Mouse (Mus musculus) limb, embryonic 14.5 days (tissue): ENCODE results near the gene Rbck1. TPM values are rescaled to one million over a fixed set of nuclear protein-coding genes. Genes with fewer than 3 reads are reported as not detected.

ENCODE experiments used
- ATAC-seq: fragments of 200-750 bp; cut with Nextera tagmentation; 2 replicates; pipeline ENCODE4 v1.8.0; 2017; ENCODE audit warnings: low read depth, moderate number of reproducible peaks, moderate TSS enrichment; ENCODE audit not compliant: low FRiP score
- DNase-seq: peaks from one replicate; pipeline ENCODE4 v3.0.0-alpha.2; 2015; ENCODE audit warnings: low spot score
- H3K27ac ChIP-seq: fragments of 300-500 bp; sonication (generic); replicated peaks from 2 replicates; pipeline ENCODE4 v1.5.1; 2014; ENCODE audit warnings: low read depth, mild to moderate bottlenecking, low read length, moderate library complexity, mixed read lengths
- H3K27me3 ChIP-seq: fragments of 300-500 bp; sonication (generic); 2 replicates; pipeline ENCODE4 v1.6.1; 2014; ENCODE audit warnings: low read length, mixed read lengths; ENCODE audit not compliant: control insufficient read depth, insufficient read depth
- H3K36me3 ChIP-seq: fragments of 300-500 bp; sonication (generic); 2 replicates; pipeline ENCODE4 v1.6.1; 2014; ENCODE audit warnings: mild to moderate bottlenecking, low read length, moderate library complexity, mixed read lengths; ENCODE audit not compliant: control insufficient read depth, insufficient read depth
- H3K4me1 ChIP-seq: fragments of 300-500 bp; sonication (generic); 2 replicates; pipeline ENCODE4 v1.6.1; 2014; ENCODE audit warnings: antibody characterized with exemption, low read length, mixed read lengths; ENCODE audit not compliant: control insufficient read depth, insufficient read depth
- H3K4me2 ChIP-seq: fragments of 300-500 bp; sonication (generic); replicated peaks from 2 replicates; pipeline ENCODE4 v1.6.1; 2014; ENCODE audit warnings: low read depth, mild to moderate bottlenecking, low read length, moderate library complexity; ENCODE audit not compliant: severe bottlenecking
- H3K4me3 ChIP-seq: fragments of 300-500 bp; sonication (generic); replicated peaks from 2 replicates; pipeline ENCODE4 v1.5.1; 2014; ENCODE audit warnings: low read length
- H3K9ac ChIP-seq: fragments of 300-500 bp; sonication (generic); 2 replicates; pipeline ENCODE4 v1.6.1; 2014; ENCODE audit warnings: mild to moderate bottlenecking, low read depth, low read length, moderate library complexity; ENCODE audit not compliant: severe bottlenecking
- H3K9me3 ChIP-seq: fragments of 300-500 bp; sonication (generic); 2 replicates; pipeline ENCODE4 v1.6.1; 2016; ENCODE audit warnings: low read length; ENCODE audit not compliant: control insufficient read depth
- POLR2A ChIP-seq: fragments of 200-500 bp; IDR thresholded peaks from 2 replicates; pipeline ENCODE4 v1.8.0; 2012; ENCODE audit warnings: inconsistent platforms, mild to moderate bottlenecking, moderate library complexity, borderline replicate concordance; ENCODE audit not compliant: insufficient read depth, insufficient read length; ENCODE audit errors: extremely low read depth
- WGBS: fragments of 180-500 bp; shearing (Covaris S2); extraction: QIAGEN DNeasy Blood & Tissue Kit; methylation state at CpG from one replicate; pipeline ENCODE4 v1.1.7; 2014; 5-methylcytosine and 5-hydroxymethylcytosine counted together
- polyA plus RNA-seq, 2 experiments: library from polyadenylated mRNA; depleted of rRNA in 1 of 2; stranded (reverse) in 1 of 2; unstranded in 1 of 2; fragments of >200 nt; fragmentation: Nextera tagmentation in 1 of 2; extraction: Ambion mirVana in 1 of 2; gene quantifications; 2 replicates each; pipeline versions ENCODE4 v1.2.1 to v1.2.3; 2012 to 2014

The Rbck1 gene
- polyA plus RNA-seq, 2 experiments = 89.5 to 219 TPM

DNA sequence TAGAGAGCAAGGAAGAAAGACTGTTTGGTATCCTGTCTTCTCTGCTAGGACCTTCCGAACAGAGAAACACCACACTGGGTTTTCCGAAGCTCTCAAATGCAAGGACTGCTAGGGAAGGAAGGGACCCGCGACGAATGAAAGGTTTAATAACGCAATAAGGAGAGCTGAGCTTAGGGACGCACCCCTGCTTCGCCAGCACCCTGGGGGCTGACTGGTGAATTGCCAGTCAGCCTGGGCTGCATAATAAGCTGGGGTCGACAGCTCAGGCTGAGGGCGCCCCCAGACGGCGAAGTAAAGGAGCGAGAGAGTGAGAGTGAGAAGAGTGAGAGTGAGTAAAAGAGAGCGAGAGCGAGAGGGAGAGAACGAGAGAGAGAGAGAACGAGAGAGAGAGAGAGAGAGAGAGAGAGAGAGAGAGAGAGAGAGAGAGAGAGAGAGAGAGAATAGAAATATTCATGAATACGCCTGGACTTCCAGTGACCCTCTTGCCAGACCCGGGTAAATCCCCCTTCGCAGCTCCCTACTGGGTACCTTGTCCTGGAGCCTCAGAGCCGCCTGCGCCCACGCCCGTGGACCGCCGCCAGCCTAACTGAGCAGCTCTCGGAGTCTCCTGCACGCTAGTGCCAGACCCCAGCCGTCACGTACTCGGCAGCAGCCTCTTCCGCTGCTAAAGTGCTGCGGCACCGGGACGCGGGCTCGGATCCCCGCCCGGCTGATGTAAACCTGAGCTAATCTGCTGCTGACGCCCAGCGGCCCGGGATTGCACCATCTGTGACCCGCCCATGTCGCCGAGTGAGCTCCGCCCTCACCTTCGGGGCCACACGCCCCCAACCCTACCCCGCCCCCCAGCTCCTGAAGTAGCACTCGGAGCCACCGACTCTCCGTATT is 11.1 kb upstream of the Rbck1 start, which contains the start of gene Trib3:
Gene Trib3, minus strand, starts transcription at position 704 of the 885 bp plus-strand sequence.
- Histone ChIP-seq H3K36me3 (no peaks in the 10 kb centered on the region), H3K27me3 (no peaks in the 10 kb centered on the region), H3K27ac (no peak within 1 kb of the TSS), H3K9ac (peak within 1 kb of the TSS; percentile 60), H3K4me3 (peak within 1 kb of the TSS; percentile 56), H3K4me1 (no peaks in the 10 kb centered on the region), H3K9me3 (no peaks in the 10 kb centered on the region), H3K4me2 (peak within 1 kb of the TSS; percentile 88)
- peak; percentile 80 for ATAC-seq
- 0 out of 2 replicates have a peak, but pooled peaks have one; percentile 4 for TF ChIP-seq POLR2A
- peak; percentile 84 for DNase-seq
- WGBS = under 1% methylated on average over 51 of the region's 52 CpGs

DNA sequence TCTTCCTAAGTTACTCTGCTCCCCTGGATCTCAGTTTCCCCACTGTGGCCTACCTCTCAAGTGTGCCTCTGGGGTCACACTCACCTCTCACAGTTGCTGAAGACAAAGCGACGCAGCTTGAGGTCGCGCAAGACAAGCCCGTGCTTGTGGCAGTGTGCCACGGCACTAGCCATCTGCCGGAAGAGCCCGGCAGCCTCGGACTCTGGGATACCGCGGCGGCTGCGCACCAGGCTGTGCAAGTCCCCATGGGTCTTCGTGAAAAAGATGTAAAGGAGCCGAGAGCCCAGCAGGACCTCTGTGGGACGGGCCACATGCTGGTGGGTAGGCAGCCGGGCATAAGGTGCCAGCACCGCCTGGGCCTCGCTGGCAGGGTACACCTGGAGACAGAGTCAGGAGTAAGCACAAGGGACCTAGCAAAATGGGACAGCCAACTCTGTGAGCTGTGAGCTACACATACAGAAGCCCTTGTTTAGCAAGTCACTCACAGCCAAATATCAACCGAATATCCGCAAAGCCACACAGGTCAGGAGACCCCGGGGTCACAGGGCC is 7.3 kb upstream of the Rbck1 start:
- no peak overlapping the region for H3K9ac ChIP-seq
- H3K36me3 ChIP-seq = no peaks in the 10 kb centered on the region
- H3K9me3 ChIP-seq = no peaks in the 10 kb centered on the region
- no peak overlapping the region for H3K4me3 ChIP-seq
- H3K27ac ChIP-seq = no peak overlapping the region
- H3K4me2 ChIP-seq = no peak overlapping the region
- ATAC-seq (no peak), DNase-seq (no peak)
- TF ChIP-seq POLR2A = no peak
- 86% methylated on average over 22 of the region's 22 CpGs for WGBS
- H3K27me3 ChIP-seq = no peaks in the 10 kb centered on the region
- H3K4me1 ChIP-seq = no peaks in the 10 kb centered on the region

DNA sequence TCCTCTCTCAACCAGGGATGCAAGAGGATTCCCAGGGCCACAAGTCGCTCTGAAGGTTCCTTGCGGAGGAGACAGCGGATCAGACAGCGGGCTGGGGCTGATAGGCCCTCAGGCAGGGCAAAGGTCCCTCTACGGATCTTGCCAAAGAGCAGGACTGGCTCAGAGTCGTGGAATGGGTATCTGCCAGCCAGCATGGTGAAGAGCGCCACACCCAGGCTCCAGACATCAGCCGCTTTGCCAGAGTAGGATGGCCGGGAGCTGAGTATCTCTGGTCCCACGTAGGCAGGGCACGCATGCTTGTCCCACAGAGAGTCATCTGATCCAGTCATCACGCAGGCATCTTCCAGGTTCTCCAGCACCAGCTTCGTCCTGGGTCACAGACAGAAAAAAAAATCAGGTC is 5.9 kb upstream of the Rbck1 start:
- Histone ChIP-seq H3K9ac (no peak overlapping the region), H3K27me3 (no peaks in the 10 kb centered on the region), H3K4me2 (no peak overlapping the region), H3K27ac (no peak overlapping the region), H3K4me1 (no peaks in the 10 kb centered on the region), H3K4me3 (no peak overlapping the region), H3K9me3 (no peaks in the 10 kb centered on the region), H3K36me3 (no peaks in the 10 kb centered on the region)
- ATAC-seq = no peak
- no peak for DNase-seq
- 84% methylated on average over 13 of the region's 13 CpGs for WGBS
- TF ChIP-seq POLR2A = no peak

- no peak for TF ChIP-seq POLR2A
- no peak for DNase-seq
- Histone ChIP-seq H3K27me3 (no peaks in the 10 kb centered on the region), H3K36me3 (no peaks in the 10 kb centered on the region), H3K4me2 (no peak overlapping the region), H3K9me3 (no peaks in the 10 kb centered on the region), H3K9ac (no peak overlapping the region), H3K4me3 (no peak overlapping the region), H3K27ac (no peak overlapping the region), H3K4me1 (no peaks in the 10 kb centered on the region)
- WGBS = 85% methylated on average over 11 of the region's 11 CpGs
- ATAC-seq = no peak
These were observed 5.2 kb upstream of the Rbck1 start for GRCm38 (mm10) chr2:152337591-152338212.

DNA sequence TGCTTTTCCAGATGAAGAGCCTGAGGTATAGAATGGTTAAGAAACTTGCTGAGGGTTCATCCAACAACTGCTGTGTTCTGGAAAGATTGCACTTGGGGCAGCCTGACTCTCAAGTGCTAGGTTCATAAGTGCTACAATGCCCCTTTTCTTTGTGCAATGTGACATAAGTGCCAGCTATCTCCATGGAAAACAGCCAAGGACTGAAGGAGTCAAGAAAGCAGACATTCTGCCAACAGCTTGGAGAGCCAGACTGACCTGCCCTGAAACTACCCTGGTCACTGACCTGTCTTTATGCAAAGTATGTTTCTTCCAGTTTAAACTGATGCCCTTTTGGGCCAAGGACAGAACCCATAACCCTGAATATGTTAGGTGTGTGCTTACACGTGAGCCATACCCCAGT is 4.4 kb upstream of the Rbck1 start:
- WGBS = 65% methylated on average over 1 of the region's 1 CpGs
- no peaks in the 10 kb centered on the region for H3K27me3 ChIP-seq
- H3K4me3 ChIP-seq = no peak overlapping the region
- ATAC-seq (no peak), DNase-seq (no peak)
- no peaks in the 10 kb centered on the region for H3K4me1 ChIP-seq
- TF ChIP-seq POLR2A = no peak
- no peak overlapping the region for H3K9ac ChIP-seq
- H3K4me2 ChIP-seq = no peak overlapping the region
- no peak overlapping the region for H3K27ac ChIP-seq
- no peaks in the 10 kb centered on the region for H3K36me3 ChIP-seq
- no peaks in the 10 kb centered on the region for H3K9me3 ChIP-seq
